8 mouse cellular contexts compared by ENCODE assay signal in genomic region chr8:124663874-124664230, GRCm38 (mm10). TPM values are rescaled to one million over a fixed set of nuclear protein-coding genes. Genes with fewer than 3 reads are reported as not detected.
DNase-seq lines count a peak whose midpoint lies in the region; ATAC-seq lines count a peak whose summit lies in the region.

No protein-coding gene starts in this region.

- peak; percentile 25 for DNase-seq in CD4-positive, CD25-positive, alpha-beta regulatory T cell, adult 2 months (ENCODE audit: low read depth, low spot score)
- DNase-seq in adrenal gland, adult 8-10 months, result no peak
- DNase-seq in spleen, adult 18-20 months, result no peak

- no peaks in the 10 kb centered on the region for H3K36me3 ChIP-seq in megakaryocyte, embryonic 14.5 days (replicated peaks; ENCODE audit: low read length)
- no peaks in the 10 kb centered on the region for H3K36me3 ChIP-seq in limb, embryonic 13.5 days
- H3K36me3 ChIP-seq in stomach, embryonic 14.5 days (ENCODE audit: control insufficient read depth, insufficient read depth, low read length), result no peaks in the 10 kb centered on the region

- H3K27ac ChIP-seq in limb, embryonic 13.5 days, result peak overlapping the region; percentile 86
- peak overlapping the region; percentile 87 for H3K27ac ChIP-seq in stomach, embryonic 14.5 days (ENCODE audit: low read length)

- peaks cover 46% of the 10 kb centered on the region for H3K4me1 ChIP-seq in megakaryocyte, embryonic 14.5 days
- H3K4me1 ChIP-seq in limb, embryonic 13.5 days, result peaks cover 40% of the 10 kb centered on the region
- peaks cover 22% of the 10 kb centered on the region for H3K4me1 ChIP-seq in stomach, embryonic 14.5 days (ENCODE audit: control insufficient read depth, insufficient read depth, low read length)

- H3K4me2 ChIP-seq in limb, embryonic 13.5 days (replicated peaks), result peak overlapping the region; percentile 88
- H3K4me2 ChIP-seq in stomach, embryonic 14.5 days (replicated peaks; ENCODE audit: low read depth, low read length), result peak overlapping the region; percentile 84

- H3K9ac ChIP-seq in limb, embryonic 13.5 days, result peak overlapping the region; percentile 93
- H3K9ac ChIP-seq in stomach, embryonic 14.5 days (replicated peaks; ENCODE audit: low read depth, low read length), result peak overlapping the region; percentile 30; the same call in 1 of the 2 replicates

- H3K27me3 ChIP-seq in megakaryocyte, embryonic 14.5 days (replicated peaks), result peaks cover 34% of the 10 kb centered on the region
- H3K27me3 ChIP-seq in limb, embryonic 13.5 days, result no peaks in the 10 kb centered on the region
- no peaks in the 10 kb centered on the region for H3K27me3 ChIP-seq in stomach, embryonic 14.5 days (ENCODE audit: control insufficient read depth, insufficient read depth, low read length)

- H3K9me3 ChIP-seq in megakaryocyte, embryonic 14.5 days, result no peaks in the 10 kb centered on the region
- H3K9me3 ChIP-seq in limb, embryonic 13.5 days, result no peaks in the 10 kb centered on the region
- no peaks in the 10 kb centered on the region for H3K9me3 ChIP-seq in stomach, embryonic 14.5 days (ENCODE audit: control insufficient read depth, low read depth, low read length)

- H3K4me3 ChIP-seq in megakaryocyte, embryonic 14.5 days (replicated peaks), result peak overlapping the region; percentile 95
- H3K4me3 ChIP-seq in limb, embryonic 13.5 days, result peak overlapping the region; percentile 93
- H3K4me3 ChIP-seq in stomach, embryonic 14.5 days (ENCODE audit: low read depth, low read length), result peak overlapping the region; percentile 90; the same call in 1 of the 2 replicates

- ATAC-seq in CD4-positive, CD25-positive, alpha-beta regulatory T cell, adult 4 months, result no peak
- no peak for ATAC-seq in megakaryocyte, adult 5-6 weeks (ENCODE audit: poor library complexity, severe bottlenecking)
- ATAC-seq in limb, embryonic 13.5 days (ENCODE audit: low FRiP score, low read depth), result 0 out of 2 replicates have a peak, but pooled peaks have one; percentile 6
- ATAC-seq in stomach, embryonic 14.5 days (ENCODE audit: insufficient number of reproducible peaks, insufficient read depth, low FRiP score, low read depth), result no peak

- WGBS in limb, embryonic 13.5 days, result 43% methylated on average over 4 of the region's 4 CpGs
- 37% methylated on average over 4 of the region's 4 CpGs for WGBS in stomach, embryonic 14.5 days

RNA-seq across cellular contexts. Expression of gene 2310022B05Rik, which starts 0.7 kb away (rescaled TPM):
- under 1 TPM; 0.70 to 0.94 TPM for polyA plus RNA-seq in CD4-positive, CD25-positive, alpha-beta regulatory T cell, adult 4 months (2017; shearing (Covaris generic))
- 6.3 and 7.6 TPM in 2 replicates for polyA plus RNA-seq in megakaryocyte, embryonic 14.5 days (2012; ENCODE audit: insufficient read depth, low replicate concordance)
- total RNA-seq in megakaryocyte, adult 5-6 weeks (2015), result 6.2 and 7.5 TPM in 2 replicates
- total RNA-seq in megakaryocyte, adult 5-6 weeks (2017), result 1.6 and 2.1 TPM in 2 replicates
- polyA plus RNA-seq in limb, embryonic 13.5 days (2015; fragmentation: Nextera tagmentation; extraction: Ambion mirVana), result 26.7 and 30.2 TPM in 2 replicates
- 40.3 and 41.6 TPM in 2 replicates for polyA plus RNA-seq in stomach, embryonic 14.5 days (2014; fragmentation: Nextera tagmentation; extraction: Ambion mirVana)
- 10 to 100 TPM; 39.9 to 50.2 (median 45.4) TPM for total RNA-seq in adrenal gland, adult 8-10 months (2022)

RNA-seq across cellular contexts. Expression of gene Ttc13, which starts 57.9 kb away (rescaled TPM):
- polyA plus RNA-seq in CD4-positive, CD25-positive, alpha-beta regulatory T cell, adult 4 months (2017; shearing (Covaris generic)), result 10 to 100 TPM; 32.1 to 32.6 TPM
- 0.69 and 5.4 TPM in 2 replicates for polyA plus RNA-seq in megakaryocyte, embryonic 14.5 days (2012; ENCODE audit: insufficient read depth, low replicate concordance)
- 34.0 and 47.9 TPM in 2 replicates for total RNA-seq in megakaryocyte, adult 5-6 weeks (2015)
- 32.7 and 36.7 TPM in 2 replicates for total RNA-seq in megakaryocyte, adult 5-6 weeks (2017)
- 40.3 and 44.3 TPM in 2 replicates for polyA plus RNA-seq in limb, embryonic 13.5 days (2015; fragmentation: Nextera tagmentation; extraction: Ambion mirVana)
- 45.5 and 46.9 TPM in 2 replicates for polyA plus RNA-seq in stomach, embryonic 14.5 days (2014; fragmentation: Nextera tagmentation; extraction: Ambion mirVana)
- total RNA-seq in adrenal gland, adult 8-10 months (2022), result 10 to 100 TPM; 39.3 to 45.5 (median 42.7) TPM

RNA-seq across cellular contexts. Expression of gene Arv1, which starts 58.1 kb away (rescaled TPM):
- 10 to 100 TPM; 13.1 to 18.7 TPM for polyA plus RNA-seq in CD4-positive, CD25-positive, alpha-beta regulatory T cell, adult 4 months (2017; shearing (Covaris generic))
- 3.8 TPM in 1 of 2 replicates, not detected in the other for polyA plus RNA-seq in megakaryocyte, embryonic 14.5 days (2012; ENCODE audit: insufficient read depth, low replicate concordance)
- 4.6 and 5.3 TPM in 2 replicates for total RNA-seq in megakaryocyte, adult 5-6 weeks (2015)
- total RNA-seq in megakaryocyte, adult 5-6 weeks (2017), result 0.92 and 1.5 TPM in 2 replicates
- 26.0 and 26.6 TPM in 2 replicates for polyA plus RNA-seq in limb, embryonic 13.5 days (2015; fragmentation: Nextera tagmentation; extraction: Ambion mirVana)
- 25.0 and 27.9 TPM in 2 replicates for polyA plus RNA-seq in stomach, embryonic 14.5 days (2014; fragmentation: Nextera tagmentation; extraction: Ambion mirVana)
- total RNA-seq in adrenal gland, adult 8-10 months (2022), result 10 to 100 TPM in 3 of 4 experiments, 1 to 10 TPM in 1; 6.4 to 15.9 (median 13.3) TPM
